Mouse (Mus musculus) heart, postnatal 0 days (tissue): ENCODE results near the gene Il10rb.

ENCODE experiments used
- CTCF ChIP-seq: IDR thresholded peaks from 2 replicates; pipeline ENCODE4 v1.5.1; 2016; ENCODE audit warnings: antibody characterized with exemption, control low read depth, low read depth
- EP300 ChIP-seq: IDR thresholded peaks from 2 replicates; pipeline ENCODE4 v1.6.1; 2016; ENCODE audit warnings: antibody characterized with exemption, low read depth

DNA sequence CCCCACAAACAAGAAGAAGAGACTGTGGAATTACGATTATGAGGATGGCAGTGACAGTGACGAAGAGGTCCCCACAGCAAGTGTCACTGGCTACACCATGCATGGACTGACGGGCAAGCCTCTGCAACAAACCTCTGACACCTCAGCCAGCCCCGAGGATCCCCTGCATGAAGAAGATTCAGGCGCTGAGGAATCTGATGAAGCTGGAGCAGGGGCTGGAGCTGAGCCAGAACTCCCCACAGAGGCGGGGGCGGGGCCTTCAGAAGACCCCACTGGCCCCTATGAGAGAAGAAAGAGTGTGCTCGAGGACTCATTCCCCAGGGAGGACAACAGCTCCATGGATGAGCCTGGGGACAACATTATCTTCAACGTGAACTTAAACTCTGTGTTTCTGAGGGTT lies 2.2 kb upstream of the Il10rb start:
- TF ChIP-seq CTCF (no peak), EP300 (no peak)
